Mouse (Mus musculus) intestine, embryonic 16.5 days (tissue): ENCODE results near the gene Entpd6. TPM values are rescaled to one million over a fixed set of nuclear protein-coding genes. Genes with fewer than 3 reads are reported as not detected.

ENCODE experiments used
- ATAC-seq: fragments of 200-750 bp; cut with Nextera tagmentation; 2 replicates; pipeline ENCODE4 v1.8.0; 2017; ENCODE audit warnings: moderate TSS enrichment, moderate library complexity
- H3K27ac ChIP-seq: fragments of 300-500 bp; sonication (generic); 2 replicates; pipeline ENCODE4 v1.5.1; 2014; ENCODE audit warnings: mild to moderate bottlenecking, low read length
- H3K27me3 ChIP-seq: fragments of 300-500 bp; sonication (generic); replicated peaks from 2 replicates; pipeline ENCODE4 v1.6.1; 2014; ENCODE audit warnings: low read length, control low read depth, mixed read lengths; ENCODE audit not compliant: control insufficient read depth, insufficient read depth
- H3K36me3 ChIP-seq: fragments of 300-500 bp; sonication (generic); 2 replicates; pipeline ENCODE4 v1.6.1; 2014; ENCODE audit warnings: low read length, control low read depth; ENCODE audit not compliant: control insufficient read depth, insufficient read depth
- H3K4me1 ChIP-seq: fragments of 300-500 bp; sonication (generic); 2 replicates; pipeline ENCODE4 v1.6.1; 2014; ENCODE audit warnings: low read length, control low read depth, mixed read lengths; ENCODE audit not compliant: control insufficient read depth, insufficient read depth
- H3K4me2 ChIP-seq: fragments of 300-500 bp; sonication (generic); 2 replicates; pipeline ENCODE4 v1.6.1; 2014; ENCODE audit warnings: low read depth, low read length, control low read depth
- H3K4me3 ChIP-seq: fragments of 300-500 bp; sonication (generic); 2 replicates; pipeline ENCODE4 v1.5.1; 2014; ENCODE audit warnings: mild to moderate bottlenecking, low read length
- H3K9ac ChIP-seq: fragments of 300-500 bp; sonication (generic); 2 replicates; pipeline ENCODE4 v1.6.1; 2014; ENCODE audit warnings: low read depth, low read length
- H3K9me3 ChIP-seq: fragments of 300-500 bp; sonication (generic); 2 replicates; pipeline ENCODE4 v1.6.1; 2016; ENCODE audit warnings: low read length, control low read depth; ENCODE audit not compliant: control insufficient read depth
- WGBS: fragments of 180-500 bp; shearing (Covaris S2); extraction: QIAGEN DNeasy Blood & Tissue Kit; methylation state at CpG from one replicate; pipeline ENCODE4 v1.1.7; 2014; 5-methylcytosine and 5-hydroxymethylcytosine counted together
- polyA plus RNA-seq: library from polyadenylated mRNA; unstranded; fragments of >200 nt; fragmentation: Nextera tagmentation; extraction: Ambion mirVana; gene quantifications from 2 replicates; pipeline ENCODE4 v1.2.1, GENCODE M21; 2015

Gene Entpd6
- polyA plus RNA-seq, 1 experiment from 2014 or later, result 28.1 TPM

GRCm38 (mm10) chr2:150808812-150809211 lies 60.0 kb downstream of the Entpd6 start:
- Histone ChIP-seq H3K4me2 (no peak overlapping the region), H3K9ac (no peak overlapping the region), H3K27ac (no peak overlapping the region), H3K4me3 (no peak overlapping the region), H3K36me3 (peaks cover 25% of the 10 kb centered on the region), H3K27me3 (no peaks in the 10 kb centered on the region), H3K4me1 (no peaks in the 10 kb centered on the region), H3K9me3 (no peaks in the 10 kb centered on the region)
- no peak for ATAC-seq
- WGBS, result 92% methylated on average over 6 of the region's 6 CpGs

- WGBS, result 81% methylated on average over 5 of the region's 5 CpGs
- no peak overlapping the region for H3K4me2 ChIP-seq
- H3K9ac ChIP-seq, result no peak overlapping the region
- no peak for ATAC-seq
- no peaks in the 10 kb centered on the region for H3K4me1 ChIP-seq
- H3K36me3 ChIP-seq, result peaks cover 35% of the 10 kb centered on the region
- no peaks in the 10 kb centered on the region for H3K9me3 ChIP-seq
- H3K27me3 ChIP-seq, result no peaks in the 10 kb centered on the region
- H3K27ac ChIP-seq, result no peak overlapping the region
- H3K4me3 ChIP-seq, result no peak overlapping the region
Observed at GRCm38 (mm10) chr2:150810603-150811002, 61.8 kb downstream of the Entpd6 start.

GRCm38 (mm10) chr2:150812816-150813215 lies 64.0 kb downstream of the Entpd6 start:
- H3K4me1 ChIP-seq, result no peaks in the 10 kb centered on the region
- no peak overlapping the region for H3K27ac ChIP-seq
- no peaks in the 10 kb centered on the region for H3K9me3 ChIP-seq
- H3K27me3 ChIP-seq, result no peaks in the 10 kb centered on the region
- ATAC-seq, result no peak
- 92% methylated on average over 6 of the region's 6 CpGs for WGBS
- peaks cover 30% of the 10 kb centered on the region for H3K36me3 ChIP-seq
- no peak overlapping the region for H3K4me2 ChIP-seq
- H3K9ac ChIP-seq, result no peak overlapping the region
- H3K4me3 ChIP-seq, result no peak overlapping the region

- Histone ChIP-seq H3K27ac (no peak overlapping the region), H3K27me3 (no peaks in the 10 kb centered on the region), H3K4me2 (no peak overlapping the region), H3K9ac (no peak overlapping the region), H3K36me3 (peaks cover 28% of the 10 kb centered on the region; the same call in 1 of the 2 replicates), H3K4me1 (no peaks in the 10 kb centered on the region), H3K4me3 (no peak overlapping the region), H3K9me3 (no peaks in the 10 kb centered on the region)
- WGBS, result 92% methylated on average over 18 of the region's 18 CpGs
- ATAC-seq, result no peak
Observed at GRCm38 (mm10) chr2:150816676-150817402, 68.0 kb downstream of the Entpd6 start.

GRCm38 (mm10) chr2:150818742-150819141 lies 69.9 kb downstream of the Entpd6 start:
- no peak for ATAC-seq
- WGBS, result 92% methylated on average over 8 of the region's 8 CpGs
- peaks cover 17% of the 10 kb centered on the region; the same call in 1 of the 2 replicates for H3K36me3 ChIP-seq

GRCm38 (mm10) chr2:150820720-150821119 lies 71.9 kb downstream of the Entpd6 start:
- Histone ChIP-seq H3K4me2 (no peak overlapping the region), H3K36me3 (peaks cover 10% of the 10 kb centered on the region; the same call in 1 of the 2 replicates), H3K27ac (no peak overlapping the region), H3K4me3 (no peak overlapping the region), H3K9ac (no peak overlapping the region), H3K9me3 (no peaks in the 10 kb centered on the region), H3K4me1 (no peaks in the 10 kb centered on the region), H3K27me3 (no peaks in the 10 kb centered on the region)
- WGBS, result 87% methylated on average over 8 of the region's 8 CpGs
- ATAC-seq, result no peak

More at GRCm38 (mm10) chr2:150818742-150819141, 69.9 kb downstream of the Entpd6 start:
- Histone ChIP-seq H3K27ac (no peak overlapping the region), H3K4me1 (no peaks in the 10 kb centered on the region), H3K27me3 (no peaks in the 10 kb centered on the region), H3K9ac (no peak overlapping the region), H3K9me3 (no peaks in the 10 kb centered on the region), H3K4me2 (no peak overlapping the region), H3K4me3 (no peak overlapping the region)

Other genes with a start within 250 kb of the Entpd6 start
- 0.32 and 0.67 TPM in 2 replicates for gene Cst7, start 178.6 kb upstream of the Entpd6 start, polyA plus RNA-seq
- 38.8 and 42.9 TPM in 2 replicates for gene Apmap, start 140.5 kb upstream of the Entpd6 start, polyA plus RNA-seq
- gene Acss1, start 80.5 kb upstream of the Entpd6 start, polyA plus RNA-seq, result 35.3 and 37.7 TPM in 2 replicates
- not detected in 2 replicates for gene Vsx1, start 59.7 kb upstream of the Entpd6 start, polyA plus RNA-seq
- 78.8 and 81.4 TPM in 2 replicates for gene Pygb, start 37.7 kb downstream of the Entpd6 start, polyA plus RNA-seq
- 49.7 and 52.1 TPM in 2 replicates for gene Abhd12, start 155.7 kb downstream of the Entpd6 start, polyA plus RNA-seq
- 20.4 and 26.4 TPM in 2 replicates for gene Gins1, start 156.4 kb downstream of the Entpd6 start, polyA plus RNA-seq